Mouse (Mus musculus) spleen, postnatal 36 days (tissue): ENCODE measurements around the gene Sh2d7.
"Not testable (repeated sequence)": the region's sequence is repeated elsewhere in the genome, so short reads cannot be mapped to it uniquely, and the experiment has no call there.

Experiments
- DNase-seq, 2 experiments: peaks; one replicate each; pipeline ENCODE4 v3.0.0; 2022; ENCODE audit warnings: low spot score in 2 of 2, mixed read lengths in 1 of 2

The Sh2d7 gene

GRCm38 (mm10) chr9:54544212-54544953 is 5.6 kb downstream of the Sh2d7 start:
- no peak for DNase-seq

GRCm38 (mm10) chr9:54544954-54545315 is 6.2 kb downstream of the Sh2d7 start:
- DNase-seq, result no peak

DNA sequence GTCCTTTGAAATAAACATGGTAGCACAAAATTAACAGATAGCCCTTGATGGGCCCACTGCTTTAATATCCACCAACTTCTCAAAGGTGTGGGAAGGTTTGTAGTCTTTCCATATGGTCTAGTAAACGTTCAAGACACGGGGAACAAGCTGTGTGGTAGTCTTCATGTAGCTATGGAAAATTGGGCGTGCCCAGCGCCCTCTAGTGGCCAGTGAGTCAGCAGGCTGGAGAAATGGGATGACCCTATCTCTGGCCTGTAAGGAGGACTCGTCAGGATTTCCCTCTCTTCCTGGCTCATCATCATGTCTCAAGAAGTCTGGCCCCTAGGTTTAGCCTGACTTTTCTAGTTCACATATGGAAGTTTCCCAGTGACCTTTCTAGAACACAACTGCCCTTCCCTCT is 8.8 kb downstream of the Sh2d7 start:
- peak; percentile 3 to 26 for DNase-seq

GRCm38 (mm10) chr9:54549433-54549832 is 10.6 kb downstream of the Sh2d7 start:
- DNase-seq, result no peak

DNA sequence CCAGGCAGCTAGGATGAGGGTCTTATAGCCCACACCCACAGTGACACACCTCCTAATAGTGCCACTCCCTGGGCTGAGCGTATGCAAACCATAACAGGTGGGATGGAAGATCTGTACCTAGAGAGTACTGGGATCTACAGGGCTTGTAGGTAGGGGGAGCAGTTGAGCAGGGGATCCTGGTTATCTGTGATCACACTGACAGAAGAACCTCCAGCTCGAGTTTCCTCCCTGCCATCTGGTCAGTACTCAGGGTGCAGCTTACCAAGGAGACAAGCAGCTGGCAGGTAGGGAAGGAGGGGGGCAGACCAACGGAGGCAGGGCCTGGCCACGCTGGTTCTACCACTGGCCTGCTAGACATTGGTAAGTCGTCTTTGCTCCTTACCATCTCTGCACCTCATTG is 13.6 kb downstream of the Sh2d7 start:
- peak in 1 of 2 experiments; percentile 8 for DNase-seq

DNA sequence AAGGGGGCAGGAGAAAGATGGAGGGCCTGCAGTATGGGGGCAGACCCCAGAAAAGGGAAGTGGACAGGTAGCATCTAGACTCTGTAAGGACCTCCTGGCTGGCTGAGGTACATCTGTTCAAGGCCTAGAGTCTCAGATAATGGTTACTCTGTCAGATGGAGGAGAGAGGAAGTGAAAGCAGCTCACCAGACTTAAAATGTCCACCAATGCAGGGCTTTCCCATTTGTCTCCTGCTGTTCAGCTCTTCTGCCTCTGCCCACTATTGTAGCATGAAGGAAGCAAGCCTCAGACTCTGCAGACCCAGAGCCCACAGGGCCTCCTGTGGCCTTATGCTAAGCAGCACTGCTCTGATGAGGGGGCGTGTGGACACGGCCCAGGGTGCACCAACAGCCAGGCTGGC is 16.3 kb downstream of the Sh2d7 start:
- DNase-seq, result peak; percentile 45 to 49

GRCm38 (mm10) chr9:54558731-54559130 is 19.9 kb downstream of the Sh2d7 start:
- DNase-seq, result no peak

GRCm38 (mm10) chr9:54559771-54560471 is 21.1 kb downstream of the Sh2d7 start, which contains the start of gene Cib2:
TSS of gene Cib2 (minus strand) at chr9:54560218.
- peak; percentile 77 to 80 for DNase-seq

DNA sequence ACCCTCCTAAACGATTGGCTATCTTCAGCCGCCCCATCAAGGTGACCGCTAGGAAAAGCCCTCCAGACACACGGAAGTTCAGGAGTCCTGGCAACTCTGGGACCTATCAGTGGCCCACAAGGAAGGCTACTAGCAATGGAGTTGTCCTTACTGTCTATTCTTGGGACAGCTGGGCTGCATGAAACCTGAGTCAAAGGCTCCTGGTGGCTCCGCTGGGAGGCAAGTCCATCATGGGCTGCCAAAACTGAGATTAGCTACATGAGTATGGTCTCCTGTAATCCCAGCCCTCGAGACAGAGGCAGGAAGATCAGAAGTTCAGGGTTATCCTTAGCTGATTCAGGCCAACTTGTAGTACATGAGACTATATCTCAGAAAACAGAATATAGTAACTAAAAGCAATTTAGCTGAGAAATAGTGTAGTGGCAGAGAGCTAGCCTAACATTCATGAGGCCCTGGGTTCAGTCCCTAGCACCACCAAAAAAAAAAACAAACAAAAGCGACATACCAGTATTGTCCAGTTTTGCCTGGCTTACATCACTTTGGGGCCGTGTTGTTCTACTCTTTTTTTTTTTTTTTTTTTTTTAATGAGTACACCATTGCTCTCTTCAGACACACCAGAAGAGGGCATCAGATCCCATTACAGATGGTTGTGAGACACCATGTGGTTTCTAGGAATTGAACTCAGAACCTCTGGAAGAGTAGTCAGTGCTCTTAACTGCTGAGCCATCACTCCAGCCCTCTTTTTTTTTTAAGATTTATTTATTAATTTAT is 22.2 kb downstream of the Sh2d7 start:
- DNase-seq, result no peak

GRCm38 (mm10) chr9:54566958-54567357 is 28.2 kb downstream of the Sh2d7 start:
- DNase-seq, result no peak

GRCm38 (mm10) chr9:54568732-54569131 is 29.9 kb downstream of the Sh2d7 start:
- no peak for DNase-seq

DNA sequence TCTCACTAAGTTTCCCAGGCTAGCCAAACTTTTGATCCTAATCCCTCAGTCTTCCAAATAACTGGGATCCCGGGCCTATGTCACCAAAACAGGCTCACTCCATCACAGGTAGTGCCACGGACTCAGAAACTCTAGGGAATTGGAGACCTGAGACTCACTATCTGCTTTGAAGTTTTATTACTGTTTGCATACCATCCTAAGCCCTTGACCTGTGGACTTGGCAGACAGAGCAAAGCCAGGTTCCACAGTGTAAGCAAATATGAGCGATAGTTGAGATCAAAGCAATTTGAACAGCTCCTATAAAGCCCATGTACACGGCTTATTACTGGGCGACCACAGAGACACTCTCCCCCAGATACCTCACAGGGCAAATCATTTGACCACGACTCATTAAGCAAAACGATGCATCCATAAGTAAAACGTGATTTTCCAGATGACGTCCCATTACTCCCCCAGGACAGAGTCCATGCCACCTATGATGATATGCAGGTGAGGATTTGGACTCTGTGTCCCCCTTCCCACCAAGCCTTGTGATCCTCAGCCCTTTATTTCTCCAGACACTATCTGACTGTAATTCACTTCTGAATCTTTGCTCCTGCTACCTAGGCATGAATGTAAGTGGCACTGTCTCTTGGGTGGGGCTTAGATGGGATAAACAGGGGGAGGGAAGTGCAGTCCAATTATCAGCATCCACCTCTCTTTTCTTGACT is 32.5 kb downstream of the Sh2d7 start:
- DNase-seq, result no peak

GRCm38 (mm10) chr9:54583712-54584111 is 44.9 kb downstream of the Sh2d7 start:
- no peak for DNase-seq

GRCm38 (mm10) chr9:54584127-54584526 is 45.3 kb downstream of the Sh2d7 start:
- DNase-seq, result not testable (repeated sequence)

DNA sequence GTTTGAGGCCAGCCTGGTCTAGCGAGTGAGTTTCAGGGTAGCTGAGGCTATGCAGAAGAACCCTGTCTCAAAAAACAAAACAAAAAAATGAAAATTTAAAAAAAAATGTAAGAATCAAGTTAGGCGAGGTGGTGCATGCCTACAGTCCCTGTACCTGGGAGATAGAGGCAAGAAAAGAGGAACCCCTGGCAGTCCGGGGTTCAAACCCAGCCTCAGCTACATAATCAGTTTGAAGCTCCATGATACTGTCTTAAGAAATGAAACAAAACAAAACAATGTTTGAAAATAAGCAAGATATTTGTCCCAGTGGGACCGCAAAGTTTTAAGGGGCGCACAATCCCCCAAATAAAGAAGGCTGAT is 47.0 kb downstream of the Sh2d7 start:
- DNase-seq, result no peak

- DNase-seq, result peak; percentile 98
Observed at GRCm38 (mm10) chr9:54586199-54587061, 47.6 kb downstream of the Sh2d7 start, which contains the start of gene Idh3a. TSS of gene Idh3a (plus strand) at chr9:54586334.

- no peak for DNase-seq
Observed at GRCm38 (mm10) chr9:54587863-54588262, 49.1 kb downstream of the Sh2d7 start.

DNA sequence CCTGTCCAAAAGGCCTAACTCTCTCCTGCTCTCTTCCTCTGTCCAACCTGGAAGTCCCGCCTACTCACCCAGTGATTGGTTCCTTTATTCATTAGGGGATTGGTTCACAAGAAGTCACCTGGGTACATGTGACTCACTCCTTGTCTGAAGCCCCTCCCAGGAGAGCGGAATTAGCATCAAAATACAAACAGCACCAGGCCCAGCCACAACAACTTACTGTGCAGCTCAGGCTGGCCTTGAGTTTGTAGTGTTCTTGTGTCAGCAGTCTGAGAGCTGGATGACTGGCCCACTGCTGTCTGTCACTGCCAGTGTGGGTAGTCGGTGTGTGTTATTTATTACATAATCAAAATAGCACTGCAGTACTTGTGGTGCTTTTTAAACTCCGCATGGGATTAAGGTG is 54.9 kb downstream of the Sh2d7 start:
- DNase-seq, result not testable (repeated sequence)
